Mouse (Mus musculus) lung, postnatal 4 days (tissue): ENCODE results near the gene 3110082I17Rik.

Experiments
- DNase-seq, 2 experiments: peaks; one replicate each; pipeline ENCODE4 v3.0.0; 2021

3110082I17Rik gene

DNA sequence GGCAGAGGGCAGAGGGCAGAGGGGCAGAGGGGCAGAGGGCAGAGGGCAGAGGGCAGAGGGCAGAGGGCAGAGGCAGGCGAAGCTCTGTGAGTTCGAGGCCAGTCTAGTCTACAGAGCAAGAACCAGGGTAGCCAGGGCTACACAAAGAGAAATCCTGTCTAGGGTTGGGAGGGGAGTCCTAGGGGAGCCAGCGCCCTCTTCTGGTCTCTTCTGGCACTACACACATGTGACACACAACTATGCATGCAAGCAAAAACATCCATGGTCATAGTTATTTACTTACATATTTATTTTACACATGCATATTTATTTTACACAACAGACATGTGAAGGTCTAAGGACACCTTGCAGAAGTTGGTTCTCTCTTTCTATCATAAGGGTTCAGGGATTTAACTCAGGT is 42.8 kb downstream of the 3110082I17Rik start:
- DNase-seq = no peak

DNA sequence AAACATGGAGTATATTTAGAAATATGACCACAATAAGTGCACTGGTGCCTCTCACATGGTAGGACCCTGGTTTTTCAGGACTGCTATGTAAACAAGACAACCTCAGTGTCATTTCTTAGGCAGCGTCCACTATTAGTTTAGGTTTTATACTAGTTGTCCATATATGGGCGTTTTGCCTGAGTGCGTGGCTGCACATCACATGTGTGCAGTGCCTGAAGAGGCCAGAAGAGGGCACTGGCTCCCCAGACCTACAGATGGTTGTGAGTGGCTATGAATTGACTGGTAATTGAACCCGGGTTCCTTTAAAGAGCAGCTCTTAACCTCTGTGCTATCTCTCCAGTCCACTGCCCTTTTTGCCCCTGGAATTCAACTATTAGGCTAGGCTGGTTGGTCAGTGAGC is 43.4 kb downstream of the 3110082I17Rik start:
- DNase-seq = peak in 1 of 2 experiments; percentile 46

DNA sequence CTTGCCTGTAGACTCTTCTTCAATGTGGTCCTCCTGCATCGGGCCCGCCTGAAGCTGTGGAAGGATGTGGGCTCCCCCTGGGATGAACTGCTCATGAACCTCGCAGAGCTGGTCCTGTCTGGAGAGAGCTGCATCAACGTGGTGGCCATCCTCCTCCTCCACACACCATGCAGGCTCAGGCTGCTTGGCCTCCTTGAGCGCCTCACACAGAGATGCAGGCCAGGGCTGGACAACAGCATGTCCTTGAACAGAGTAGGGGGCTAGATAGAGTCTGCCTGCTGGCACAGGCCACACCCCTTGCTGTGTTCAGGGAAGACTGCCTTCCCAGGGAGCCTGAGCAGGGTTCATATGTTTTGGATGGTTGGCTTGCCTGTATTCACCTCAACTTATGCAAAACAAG is 45.3 kb downstream of the 3110082I17Rik start:
- no peak for DNase-seq

DNA sequence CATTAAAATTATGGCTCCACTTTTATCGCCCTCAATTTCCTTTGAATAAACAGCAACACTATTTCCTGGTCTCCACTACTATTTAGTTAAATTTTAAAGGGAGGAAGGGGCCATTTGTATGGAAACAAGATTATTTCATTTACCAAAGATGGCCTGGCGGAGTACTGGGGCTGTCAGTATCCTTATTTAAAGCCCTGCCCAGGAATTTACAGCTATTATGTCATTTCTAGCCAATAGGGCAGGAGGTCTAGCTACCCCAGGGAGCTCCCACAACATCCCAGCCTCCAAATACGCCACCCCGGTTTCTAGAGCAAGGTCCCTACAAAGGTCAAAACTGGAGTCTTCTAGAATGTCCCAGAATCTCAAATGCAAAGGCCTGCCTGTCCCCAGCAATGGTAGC is 46.8 kb downstream of the 3110082I17Rik start:
- no peak for DNase-seq

DNA sequence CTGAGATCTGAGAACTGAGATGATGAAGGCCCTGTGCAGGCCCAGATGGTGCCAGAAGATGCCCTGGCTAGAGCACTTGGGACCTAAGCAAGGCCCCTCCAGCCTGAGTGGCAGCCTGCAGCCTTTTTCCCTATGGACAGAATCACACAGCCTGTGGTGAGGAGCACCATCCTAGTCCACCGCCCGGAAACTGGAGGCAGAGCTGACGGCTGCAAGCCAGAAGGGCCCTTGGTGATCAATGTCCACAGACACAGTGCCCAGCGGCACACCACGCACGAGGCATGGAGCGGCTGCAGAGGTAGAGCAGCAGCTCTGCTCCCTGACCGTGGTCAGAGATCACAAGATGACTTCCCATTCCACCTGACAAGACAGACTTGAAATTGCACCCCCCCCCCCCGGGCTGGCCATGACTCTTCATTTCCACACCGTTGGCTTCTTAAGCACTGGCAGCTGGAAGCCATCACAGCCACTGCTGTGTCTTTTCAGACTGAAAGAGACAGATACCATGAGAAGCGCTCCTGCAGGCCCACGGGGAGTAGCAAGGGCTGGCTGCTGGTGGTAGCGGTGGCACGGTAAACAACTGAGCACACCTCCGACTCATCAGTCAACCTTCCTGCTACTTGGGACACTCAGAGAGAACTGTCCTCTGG is 48.5 kb downstream of the 3110082I17Rik start:
- peak in 1 of 2 experiments; percentile 54 for DNase-seq

DNA sequence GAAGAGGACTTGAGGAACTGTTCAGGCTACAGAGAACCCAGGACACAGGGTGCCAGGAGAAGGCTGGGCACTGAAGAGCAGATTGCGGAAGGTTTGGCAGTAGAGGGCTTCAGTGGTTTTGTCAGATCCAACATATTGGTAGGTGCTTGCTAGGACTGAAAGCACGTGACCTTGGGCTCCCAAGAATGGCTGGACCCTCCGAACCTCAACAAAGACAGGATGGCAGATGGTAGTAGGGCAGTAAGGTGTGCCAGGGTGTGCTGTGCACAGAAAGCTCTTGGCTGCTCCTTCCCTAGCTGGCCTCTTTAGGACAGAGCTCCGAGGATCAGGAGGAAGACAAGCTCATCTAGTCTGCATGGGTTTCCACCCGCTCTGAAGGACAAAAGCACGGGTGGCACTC is 49.2 kb downstream of the 3110082I17Rik start:
- DNase-seq = no peak

DNA sequence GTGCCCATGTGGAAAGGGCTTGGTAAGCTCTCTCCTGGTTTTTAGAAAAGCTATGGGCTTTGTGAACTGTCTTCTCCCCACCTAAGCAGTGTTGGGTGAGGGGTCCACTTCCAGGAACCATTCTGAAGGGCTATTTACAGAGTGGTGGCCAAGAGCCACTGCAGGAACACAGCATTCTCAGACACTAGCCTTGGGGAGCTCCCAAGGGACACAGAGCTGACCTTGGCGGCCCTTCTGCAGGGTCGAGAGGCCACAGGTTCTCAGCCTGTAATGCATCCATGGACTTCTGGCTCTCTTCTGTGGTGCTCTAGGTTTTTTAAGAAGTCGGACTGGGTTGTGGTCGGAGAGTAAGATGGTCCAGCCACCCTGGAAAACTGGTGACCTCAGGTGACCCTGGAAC is 50.3 kb downstream of the 3110082I17Rik start:
- no peak for DNase-seq

DNA sequence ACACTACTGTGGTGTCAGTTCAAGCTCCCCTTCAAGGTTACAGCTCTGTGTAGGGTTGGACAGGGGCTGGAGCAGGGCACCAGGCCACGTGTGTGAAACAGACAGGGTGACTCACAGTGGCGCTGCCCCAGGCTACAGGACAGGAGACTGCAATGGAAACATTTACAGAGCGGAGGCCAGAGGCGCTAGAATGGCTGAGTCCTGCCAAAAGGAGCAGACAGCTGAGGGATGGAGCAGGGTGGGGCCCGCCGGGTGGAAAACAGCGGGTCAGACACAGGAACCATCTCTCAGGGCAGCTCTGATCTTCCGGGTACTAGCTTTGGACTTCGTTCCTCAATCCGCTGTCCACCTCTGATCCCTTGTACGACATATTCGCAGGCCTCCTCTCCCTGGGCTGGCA is 50.9 kb downstream of the 3110082I17Rik start:
- peak; percentile 80 to 90 for DNase-seq

DNA sequence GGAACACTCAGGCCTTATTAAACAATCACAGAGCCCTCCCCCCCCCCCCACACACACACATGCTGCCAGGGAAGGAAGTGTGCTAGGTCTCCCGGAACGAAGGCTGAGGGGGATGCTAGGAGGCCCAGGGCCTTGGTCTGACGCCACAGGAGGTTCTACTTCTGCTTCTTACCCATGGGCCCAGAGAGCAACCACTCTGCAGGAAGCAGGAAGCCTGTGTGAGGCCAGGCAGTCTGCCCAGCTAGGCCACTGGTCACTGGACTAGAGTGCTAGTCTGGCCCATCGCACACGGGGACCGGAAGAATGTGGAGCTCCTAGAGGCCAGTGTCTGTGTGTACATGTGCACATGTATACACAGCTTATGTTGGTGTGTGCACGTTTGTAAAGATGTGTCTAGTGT is 51.8 kb downstream of the 3110082I17Rik start:
- DNase-seq = peak; percentile 59 to 74

DNA sequence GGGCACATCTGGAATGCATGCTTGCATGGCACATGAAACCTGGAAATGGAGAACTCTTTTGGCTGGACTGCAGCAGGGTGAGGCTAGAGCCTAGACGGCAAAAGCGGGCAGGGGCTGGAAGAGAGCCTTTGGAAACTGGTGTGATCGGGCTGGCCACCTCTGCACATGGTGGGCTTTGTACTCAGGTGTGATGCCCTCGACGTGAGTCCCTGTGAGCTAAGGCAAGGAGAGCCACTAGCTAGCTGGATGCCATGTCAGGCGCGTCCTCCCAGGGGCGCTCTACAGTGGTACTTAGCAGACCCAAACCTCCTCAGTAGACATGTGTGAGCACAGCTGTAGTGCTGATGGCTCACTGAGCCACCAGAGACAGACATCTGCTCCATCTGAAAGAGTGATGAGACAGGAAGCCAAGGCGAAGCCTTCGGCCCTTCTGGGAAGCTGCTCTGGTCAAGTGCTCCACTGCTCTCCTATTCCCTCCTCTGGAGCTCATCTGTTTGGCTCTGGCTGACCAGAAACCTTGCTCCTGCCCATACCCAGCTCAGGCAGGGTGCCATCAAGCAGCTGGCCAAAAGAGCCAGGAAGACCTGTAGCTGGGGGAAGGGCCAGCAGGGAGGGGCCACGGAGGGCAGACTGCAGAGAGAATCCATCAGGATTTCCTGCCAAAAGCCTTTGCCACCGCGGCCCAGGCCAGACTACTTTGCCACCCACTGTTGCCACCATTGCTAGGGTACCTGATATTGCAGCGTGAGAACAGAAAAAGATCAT is 53.0 kb downstream of the 3110082I17Rik start:
- DNase-seq = peak; percentile 32 to 62

DNA sequence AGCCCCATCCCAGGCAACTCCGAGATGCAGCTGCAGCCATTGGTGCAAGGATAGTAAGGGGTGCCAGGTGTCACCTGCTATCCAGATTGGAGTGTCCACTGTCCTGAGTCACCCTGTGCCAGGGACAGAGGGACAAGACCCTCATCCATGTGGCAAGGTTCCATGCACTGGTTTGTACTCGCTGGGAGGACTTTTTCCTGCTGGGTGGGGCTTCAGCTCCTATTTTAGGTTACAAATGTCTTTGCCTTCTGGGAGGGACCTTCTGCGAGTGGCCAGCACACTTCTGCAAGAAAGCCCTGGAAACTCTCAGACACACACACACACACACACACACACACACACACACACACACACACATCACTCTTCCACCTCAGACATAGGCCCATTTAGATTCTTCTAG is 54.4 kb downstream of the 3110082I17Rik start:
- peak in 1 of 2 experiments; percentile 33 for DNase-seq

DNA sequence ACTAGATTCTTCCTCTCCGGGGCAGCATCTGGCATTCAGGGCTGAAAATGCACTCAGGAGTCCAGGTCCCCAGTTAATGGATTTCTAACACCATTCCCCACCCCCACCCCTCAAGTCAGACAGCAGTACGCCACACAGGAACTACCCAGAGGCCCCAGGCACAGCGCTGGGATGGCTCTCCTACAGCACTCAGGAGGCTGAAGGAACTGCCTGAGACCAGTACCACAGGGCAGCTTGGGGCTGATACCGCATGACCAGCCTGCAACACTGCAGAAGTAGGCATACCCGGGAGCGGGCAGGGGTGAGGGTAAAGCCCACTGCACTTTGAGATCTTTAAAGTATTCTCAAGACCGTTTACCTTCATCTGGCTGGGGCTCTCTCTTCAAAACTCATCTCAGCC is 54.8 kb downstream of the 3110082I17Rik start:
- no peak for DNase-seq

DNA sequence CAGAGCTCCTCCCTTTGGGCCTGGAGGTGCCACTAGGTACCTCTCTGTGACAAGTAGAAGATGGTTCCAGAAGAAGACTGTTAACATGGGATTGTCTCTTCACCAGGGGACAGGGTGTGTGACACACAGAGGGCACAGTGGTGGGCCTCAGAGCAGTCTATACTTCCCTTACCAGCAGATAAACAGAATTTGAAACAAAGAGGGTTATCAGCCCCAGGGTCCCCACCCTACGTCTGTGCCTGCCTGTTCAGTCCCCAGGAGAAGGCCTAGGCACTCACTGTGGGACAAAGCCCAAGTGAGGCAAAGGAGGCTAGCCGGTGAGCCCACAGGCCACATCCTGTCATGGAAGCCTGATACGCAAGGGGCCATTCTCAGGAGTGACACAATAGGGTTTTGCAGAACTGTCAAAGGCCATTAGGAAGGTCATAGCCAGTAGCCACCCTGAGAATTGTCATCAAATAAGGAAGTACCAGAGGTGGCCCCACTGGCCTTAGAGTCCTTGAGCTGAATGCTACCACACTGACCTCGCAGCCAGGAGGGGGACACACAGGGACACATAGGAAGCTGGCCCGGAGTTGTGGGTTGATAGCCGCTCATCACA is 55.4 kb downstream of the 3110082I17Rik start, which contains the start of gene C130050O18Rik:
Gene C130050O18Rik (plus strand): TSS at position 480 of the 601 bp plus-strand sequence.
- DNase-seq = peak; percentile 48 to 60

DNA sequence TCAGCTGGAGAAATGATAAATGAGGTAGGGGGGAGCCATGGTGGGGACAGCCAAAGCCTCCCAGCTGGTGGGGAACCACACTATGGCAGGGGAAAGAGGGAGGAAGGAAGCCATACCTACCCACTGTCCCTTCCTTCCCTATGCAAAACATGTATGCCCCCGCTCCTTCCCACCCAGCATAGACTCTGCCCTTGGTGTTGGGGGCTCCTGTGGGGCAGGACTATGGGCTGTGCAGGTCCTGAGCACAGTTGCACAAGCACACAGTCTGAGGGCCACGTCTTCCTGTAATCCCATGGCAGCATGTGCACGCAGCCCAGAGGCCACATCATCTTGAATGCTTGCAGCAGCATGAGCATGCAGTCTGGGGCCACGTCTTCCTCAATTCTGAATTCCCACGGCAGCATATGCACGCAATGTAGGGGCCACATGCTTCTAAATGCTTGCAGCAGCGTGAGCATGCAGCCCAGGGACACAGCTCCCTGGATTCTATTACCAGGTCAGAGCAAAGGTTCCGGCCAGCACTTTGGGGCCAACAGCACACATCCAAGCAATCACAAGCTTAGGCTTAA is 56.6 kb downstream of the 3110082I17Rik start:
- peak; percentile 48 to 51 for DNase-seq

DNA sequence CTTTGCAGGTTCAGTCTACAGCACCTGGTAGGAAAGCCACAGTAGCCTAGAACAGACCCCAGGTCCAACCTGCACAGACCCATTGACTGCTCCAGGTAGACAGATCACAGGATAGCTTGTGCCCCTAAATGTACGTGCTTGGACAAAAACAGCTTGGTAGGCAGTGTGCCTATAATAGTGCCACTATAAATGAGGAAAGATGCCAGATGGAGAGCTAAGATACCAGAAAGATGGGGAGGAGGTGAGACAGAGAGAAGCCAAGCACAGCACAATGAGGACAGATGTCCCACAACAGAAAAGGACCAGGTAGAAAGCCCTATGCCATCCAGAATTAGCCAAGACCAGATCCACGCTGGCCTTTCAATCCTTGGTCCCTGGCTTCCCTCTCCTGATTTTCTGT is 58.2 kb downstream of the 3110082I17Rik start:
- DNase-seq = no peak

DNA sequence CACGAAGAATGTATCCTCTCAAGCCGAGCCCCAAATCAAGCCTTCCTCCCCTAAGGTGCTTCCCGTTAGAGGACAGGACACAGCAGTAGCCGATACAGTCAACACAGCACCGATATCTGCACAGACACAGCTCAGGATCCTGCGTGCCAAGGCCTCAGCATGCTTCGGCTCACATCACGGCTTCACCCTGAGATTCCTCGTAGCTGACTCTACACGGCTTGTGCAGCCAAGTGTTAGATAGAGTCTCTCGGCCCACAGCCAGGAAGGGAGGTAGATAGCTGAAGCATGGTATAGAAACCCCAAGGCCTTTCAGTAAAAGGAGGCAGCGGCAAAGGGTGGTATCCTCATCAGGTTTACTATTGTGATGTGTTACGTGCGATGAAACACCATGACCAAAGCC is 60.3 kb downstream of the 3110082I17Rik start:
- no peak for DNase-seq

DNA sequence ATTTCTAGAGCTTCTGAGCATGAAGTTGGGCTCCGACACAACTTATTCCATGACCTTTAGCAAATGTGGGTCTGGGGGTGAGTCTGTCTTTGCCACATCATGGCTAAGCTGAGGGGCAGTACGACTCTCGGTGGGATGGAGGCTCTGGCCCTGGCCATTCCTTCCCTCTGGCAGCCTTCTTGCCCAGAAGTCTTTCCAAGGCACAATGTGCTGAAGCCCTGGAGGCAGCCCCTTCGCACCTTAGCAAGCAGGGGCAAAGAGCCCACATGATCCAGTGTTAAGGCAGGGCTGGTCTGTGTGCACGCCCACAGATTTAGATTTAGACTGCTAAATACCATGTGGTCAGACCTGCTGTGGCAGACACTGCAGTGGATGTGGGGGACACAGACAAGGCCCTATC is 61.5 kb downstream of the 3110082I17Rik start:
- DNase-seq = no peak

DNA sequence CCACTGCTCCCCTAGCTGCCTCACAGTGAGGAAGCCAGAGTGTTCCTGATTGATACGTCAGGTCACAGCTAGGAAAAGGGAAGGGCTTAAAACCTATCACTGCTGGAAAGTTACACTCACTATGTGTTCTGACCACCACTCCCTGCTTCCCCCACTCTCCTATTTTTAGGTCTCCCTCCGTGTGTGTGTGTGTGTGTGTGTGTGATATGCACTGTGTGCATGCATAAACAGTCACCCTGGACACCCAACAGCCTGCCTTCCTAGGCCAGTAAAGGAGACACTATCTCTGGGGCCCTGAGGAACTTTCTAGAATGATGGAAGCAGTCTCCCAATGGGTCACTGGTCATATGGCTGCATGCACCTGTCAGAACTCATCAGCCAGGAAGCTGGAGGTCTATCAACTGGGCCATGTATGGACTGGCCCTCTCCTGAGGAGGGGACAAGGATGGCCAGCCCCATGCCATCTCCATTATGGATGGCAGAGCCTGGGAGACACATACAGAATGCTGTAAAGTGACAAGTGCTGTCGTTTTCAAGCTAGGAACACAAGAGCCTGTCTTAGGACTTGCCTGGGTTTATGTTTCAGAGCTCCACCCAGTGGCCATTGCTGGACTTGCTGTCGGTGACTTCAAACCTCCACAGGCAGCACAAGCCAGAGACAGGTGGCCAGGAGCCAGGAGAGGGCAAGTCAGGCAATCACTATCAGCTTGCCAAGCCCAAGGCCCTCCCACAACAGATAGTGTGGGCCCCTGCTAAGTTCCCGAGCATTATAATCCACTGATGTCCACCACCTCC is 62.2 kb downstream of the 3110082I17Rik start:
- peak; percentile 91 to 93 for DNase-seq

DNA sequence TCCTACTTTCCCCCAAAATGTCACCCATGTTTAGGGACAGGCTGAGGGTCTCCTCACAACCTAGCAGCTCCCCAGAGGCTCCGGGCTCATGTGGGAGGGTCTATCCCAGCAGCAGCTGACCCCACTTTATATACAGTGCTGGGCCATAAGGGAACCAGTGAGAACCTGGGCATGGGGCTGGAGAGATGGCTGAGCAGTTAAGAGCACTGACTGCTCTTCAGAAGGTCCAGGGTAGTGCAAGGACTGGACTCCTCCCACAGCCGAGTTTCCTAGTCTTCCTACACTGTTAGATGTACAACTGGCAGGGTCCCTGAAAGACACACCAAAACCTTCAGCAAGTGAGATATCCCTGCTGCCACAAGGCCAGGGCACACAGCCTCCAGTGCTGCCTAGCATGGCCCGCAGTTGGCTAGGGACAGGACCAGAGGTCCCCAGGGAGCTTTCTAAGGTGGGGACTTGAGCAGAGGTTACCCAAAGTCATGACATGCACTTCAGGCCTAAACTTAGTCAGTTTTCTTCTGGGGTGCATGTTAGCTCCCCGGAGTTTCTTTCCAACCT is 62.9 kb downstream of the 3110082I17Rik start:
- no peak for DNase-seq

DNA sequence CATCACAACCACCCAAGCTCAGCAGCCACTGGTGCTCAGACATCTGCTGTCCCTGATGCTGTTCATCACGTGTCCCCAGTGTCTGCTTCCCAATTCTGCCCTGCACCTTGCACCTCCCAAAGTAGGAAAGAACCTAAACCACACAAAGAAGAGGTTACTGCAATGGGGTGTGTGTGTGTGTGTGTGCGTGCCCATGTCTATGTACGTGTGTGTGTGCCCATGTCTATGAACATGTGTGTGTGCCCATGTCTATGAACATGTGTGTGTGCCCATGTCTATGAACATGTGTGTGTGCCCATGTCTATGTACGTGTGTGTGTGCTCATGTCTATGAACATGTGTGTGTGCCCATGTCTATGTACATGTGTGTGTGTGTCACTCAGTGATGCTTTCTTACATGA is 64.8 kb downstream of the 3110082I17Rik start:
- DNase-seq = no peak

DNA sequence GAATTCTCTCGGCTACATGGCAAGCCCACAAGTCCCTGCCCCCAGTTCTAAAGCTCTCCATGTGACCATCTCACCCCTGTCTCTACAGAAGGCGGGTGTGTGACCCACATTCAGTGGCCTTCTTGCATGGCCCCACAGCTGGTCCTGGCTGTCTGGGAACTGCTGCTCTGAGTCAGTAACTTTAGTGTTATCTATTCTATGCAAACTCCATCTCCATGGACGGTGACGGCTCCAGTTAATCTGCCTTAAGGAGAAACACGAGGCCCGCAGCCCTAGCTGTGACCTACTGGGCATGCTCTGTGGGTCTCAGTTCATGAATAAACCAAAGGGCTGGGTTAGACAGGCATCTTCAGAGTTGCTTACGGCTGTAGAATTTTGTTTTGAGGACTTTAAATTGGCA is 65.9 kb downstream of the 3110082I17Rik start:
- no peak for DNase-seq

DNA sequence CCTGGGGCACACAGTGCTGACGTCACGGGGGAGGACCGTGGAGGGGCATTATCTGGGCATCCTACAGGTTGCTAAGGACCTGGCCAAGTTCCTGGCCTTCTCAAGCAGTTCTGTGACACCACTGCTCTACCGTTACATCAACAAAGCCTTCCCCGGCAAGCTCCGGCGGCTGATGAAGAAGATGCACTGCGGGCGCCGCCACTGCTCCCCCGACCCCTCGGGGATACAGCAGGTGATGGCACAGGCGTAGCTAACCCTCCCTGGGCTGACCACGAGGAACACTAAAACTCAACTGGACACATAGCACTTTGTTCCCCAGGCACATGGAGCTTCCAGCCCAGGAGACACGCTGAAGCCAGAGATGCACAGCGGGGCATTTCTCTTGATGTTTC is 67.1 kb downstream of the 3110082I17Rik start:
- DNase-seq = no peak
